Mouse (Mus musculus) forebrain, embryonic 14.5 days (tissue): ENCODE results near the gene Ola1. TPM values are rescaled to one million over a fixed set of nuclear protein-coding genes. Genes with fewer than 3 reads are reported as not detected.

Source experiments
- ATAC-seq: fragments of 200-750 bp; cut with Nextera tagmentation; 2 replicates; pipeline ENCODE4 v1.8.0; 2017; ENCODE audit warnings: mild to moderate bottlenecking, moderate library complexity
- DNase-seq: peaks from one replicate; pipeline ENCODE4 v3.0.0-alpha.2; 2015; ENCODE audit warnings: low spot score
- H3K27ac ChIP-seq: fragments of 300-500 bp; sonication (generic); 2 replicates; pipeline ENCODE4 v1.5.1; 2014; ENCODE audit warnings: low read depth, mild to moderate bottlenecking, control low read depth, low read length, moderate library complexity
- H3K27me3 ChIP-seq: fragments of 300-500 bp; sonication (generic); replicated peaks from 2 replicates; pipeline ENCODE4 v1.6.1; 2014; ENCODE audit warnings: low read length, control low read depth, mixed read lengths; ENCODE audit not compliant: control insufficient read depth, insufficient read depth
- H3K36me3 ChIP-seq: fragments of 300-500 bp; sonication (generic); 2 replicates; pipeline ENCODE4 v1.6.1; 2014; ENCODE audit warnings: low read length, control low read depth; ENCODE audit not compliant: control insufficient read depth, insufficient read depth
- H3K4me1 ChIP-seq: fragments of 300-500 bp; sonication (generic); 2 replicates; pipeline ENCODE4 v1.6.1; 2014; ENCODE audit warnings: antibody characterized with exemption, low read length, control low read depth; ENCODE audit not compliant: control insufficient read depth, insufficient read depth
- H3K4me2 ChIP-seq: fragments of 300-500 bp; sonication (generic); 2 replicates; pipeline ENCODE4 v1.6.1; 2014; ENCODE audit warnings: mild to moderate bottlenecking, control low read depth, low read length
- H3K4me3 ChIP-seq: fragments of 300-500 bp; sonication (generic); 2 replicates; pipeline ENCODE4 v1.5.1; 2014; ENCODE audit warnings: low read depth, low read length, control low read depth
- H3K9ac ChIP-seq: fragments of 300-500 bp; sonication (generic); 2 replicates; pipeline ENCODE4 v1.6.1; 2014; ENCODE audit warnings: mild to moderate bottlenecking, low read length, control low read depth, moderate library complexity
- H3K9me3 ChIP-seq: fragments of 300-500 bp; sonication (generic); replicated peaks from 2 replicates; pipeline ENCODE4 v1.6.1; 2016; ENCODE audit warnings: low read length, control low read depth, mixed read lengths; ENCODE audit not compliant: control insufficient read depth
- WGBS: fragments of 180-500 bp; shearing (Covaris S2); extraction: QIAGEN DNeasy Blood & Tissue Kit; methylation state at CpG from one replicate; pipeline ENCODE4 v1.1.7; 2014; 5-methylcytosine and 5-hydroxymethylcytosine counted together
- polyA plus RNA-seq: library from polyadenylated mRNA; unstranded; fragments of >200 nt; fragmentation: Nextera tagmentation; extraction: Ambion mirVana; gene quantifications from 2 replicates; pipeline ENCODE4 v1.2.1, GENCODE M21; 2014

Gene Ola1
- polyA plus RNA-seq, 1 experiment from 2014 or later = 80.9 TPM

GRCm38 (mm10) chr2:73085669-73086304 lies 132.9 kb downstream of the Ola1 start:
- no peaks in the 10 kb centered on the region for H3K36me3 ChIP-seq
- ATAC-seq (peak; percentile 92), DNase-seq (peak; percentile 95)
- H3K4me2 ChIP-seq = 0 out of 2 replicates have a peak overlapping the region, but pooled peaks have one; percentile 5
- WGBS = 9% methylated on average over 8 of the region's 8 CpGs
- H3K4me3 ChIP-seq = no peak overlapping the region
- no peak overlapping the region for H3K27ac ChIP-seq
- no peaks in the 10 kb centered on the region for H3K27me3 ChIP-seq
- H3K9ac ChIP-seq = peak overlapping the region; percentile 13; the same call in 1 of the 2 replicates
- no peaks in the 10 kb centered on the region for H3K9me3 ChIP-seq
- H3K4me1 ChIP-seq = peaks cover 7% of the 10 kb centered on the region

GRCm38 (mm10) chr2:73082476-73082875 lies 136.2 kb downstream of the Ola1 start:
- ATAC-seq = no peak
- WGBS = 74% methylated on average over 10 of the region's 10 CpGs
- Histone ChIP-seq H3K36me3 (no peaks in the 10 kb centered on the region), H3K9me3 (no peaks in the 10 kb centered on the region), H3K4me3 (no peak overlapping the region), H3K27ac (no peak overlapping the region), H3K9ac (no peak overlapping the region), H3K4me1 (peaks cover 7% of the 10 kb centered on the region), H3K27me3 (no peaks in the 10 kb centered on the region), H3K4me2 (no peak overlapping the region)
- peak; percentile 31 for DNase-seq

- Histone ChIP-seq H3K27ac (no peak overlapping the region), H3K36me3 (no peaks in the 10 kb centered on the region), H3K4me3 (no peak overlapping the region), H3K9ac (no peak overlapping the region), H3K27me3 (no peaks in the 10 kb centered on the region), H3K9me3 (no peaks in the 10 kb centered on the region), H3K4me1 (peaks cover 7% of the 10 kb centered on the region), H3K4me2 (no peak overlapping the region)
- WGBS = 90% methylated on average over 2 of the region's 2 CpGs
- no peak for ATAC-seq
- DNase-seq = no peak
Observed at GRCm38 (mm10) chr2:73081861-73082260, 136.9 kb downstream of the Ola1 start.

GRCm38 (mm10) chr2:73080084-73080483 lies 138.6 kb downstream of the Ola1 start:
- H3K27ac ChIP-seq = no peak overlapping the region

GRCm38 (mm10) chr2:73079311-73079710 lies 139.4 kb downstream of the Ola1 start:
- WGBS = 68% methylated on average over 15 of the region's 15 CpGs
- DNase-seq = no peak
- Histone ChIP-seq H3K4me2 (no peak overlapping the region), H3K9ac (no peak overlapping the region), H3K9me3 (no peaks in the 10 kb centered on the region), H3K27me3 (no peaks in the 10 kb centered on the region), H3K27ac (no peak overlapping the region), H3K4me1 (no peaks in the 10 kb centered on the region), H3K4me3 (no peak overlapping the region), H3K36me3 (no peaks in the 10 kb centered on the region)
- no peak for ATAC-seq

More at GRCm38 (mm10) chr2:73080084-73080483, 138.6 kb downstream of the Ola1 start:
- H3K36me3 ChIP-seq = no peaks in the 10 kb centered on the region
- WGBS = 20% methylated on average over 1 of the region's 2 CpGs
- H3K4me1 ChIP-seq = no peaks in the 10 kb centered on the region
- no peaks in the 10 kb centered on the region for H3K27me3 ChIP-seq
- no peak overlapping the region for H3K4me2 ChIP-seq
- H3K4me3 ChIP-seq = no peak overlapping the region
- no peak for DNase-seq
- H3K9ac ChIP-seq = no peak overlapping the region
- no peaks in the 10 kb centered on the region for H3K9me3 ChIP-seq
- no peak for ATAC-seq

DNA sequence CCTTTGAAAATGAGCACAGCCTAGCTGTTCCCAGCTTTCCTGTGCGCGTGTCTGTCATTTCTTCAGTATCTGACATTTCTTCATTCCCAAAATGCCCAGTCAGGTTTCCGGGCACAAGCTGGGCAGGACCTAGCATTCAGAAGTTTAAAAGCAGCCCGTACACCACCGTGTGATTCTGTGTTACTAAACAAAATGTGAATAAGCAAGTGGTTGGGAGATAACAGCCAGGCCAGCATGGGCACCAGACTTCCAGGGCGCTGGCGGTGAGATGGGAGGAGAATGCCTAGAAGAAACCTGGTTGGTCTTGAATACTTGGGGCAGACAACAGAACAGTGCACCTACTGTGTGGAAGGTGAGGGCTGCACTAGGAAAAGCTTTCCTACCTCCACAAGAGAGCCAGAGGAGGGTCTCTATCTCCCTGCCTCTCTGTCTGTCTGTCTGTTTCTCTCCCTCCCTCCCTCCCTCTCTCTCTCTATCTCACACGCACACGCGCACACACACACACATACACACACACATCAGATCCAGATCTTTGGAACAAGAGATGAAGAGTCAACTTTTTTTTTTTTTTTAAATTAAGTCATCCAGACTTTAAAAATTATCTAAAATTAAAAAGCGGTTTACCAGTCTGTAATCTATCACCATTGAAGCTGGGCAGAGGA lies 144.8 kb downstream of the Ola1 start:
- H3K4me2 ChIP-seq = no peak overlapping the region
- no peaks in the 10 kb centered on the region for H3K9me3 ChIP-seq
- no peaks in the 10 kb centered on the region for H3K36me3 ChIP-seq
- H3K9ac ChIP-seq = no peak overlapping the region
- WGBS = 94% methylated on average over 11 of the region's 11 CpGs
- H3K27me3 ChIP-seq = no peaks in the 10 kb centered on the region
- no peaks in the 10 kb centered on the region for H3K4me1 ChIP-seq
- no peak for DNase-seq
- no peak for ATAC-seq
- no peak overlapping the region for H3K4me3 ChIP-seq
- no peak overlapping the region for H3K27ac ChIP-seq

- no peak overlapping the region for H3K9ac ChIP-seq
- no peak overlapping the region for H3K4me3 ChIP-seq
- no peaks in the 10 kb centered on the region for H3K27me3 ChIP-seq
- 72% methylated on average over 2 of the region's 2 CpGs for WGBS
- ATAC-seq (no peak), DNase-seq (no peak)
- no peaks in the 10 kb centered on the region for H3K36me3 ChIP-seq
- no peak overlapping the region for H3K4me2 ChIP-seq
- H3K9me3 ChIP-seq = no peaks in the 10 kb centered on the region
- H3K4me1 ChIP-seq = no peaks in the 10 kb centered on the region
- no peak overlapping the region for H3K27ac ChIP-seq
Observed at GRCm38 (mm10) chr2:73071201-73071600, 147.5 kb downstream of the Ola1 start.

DNA sequence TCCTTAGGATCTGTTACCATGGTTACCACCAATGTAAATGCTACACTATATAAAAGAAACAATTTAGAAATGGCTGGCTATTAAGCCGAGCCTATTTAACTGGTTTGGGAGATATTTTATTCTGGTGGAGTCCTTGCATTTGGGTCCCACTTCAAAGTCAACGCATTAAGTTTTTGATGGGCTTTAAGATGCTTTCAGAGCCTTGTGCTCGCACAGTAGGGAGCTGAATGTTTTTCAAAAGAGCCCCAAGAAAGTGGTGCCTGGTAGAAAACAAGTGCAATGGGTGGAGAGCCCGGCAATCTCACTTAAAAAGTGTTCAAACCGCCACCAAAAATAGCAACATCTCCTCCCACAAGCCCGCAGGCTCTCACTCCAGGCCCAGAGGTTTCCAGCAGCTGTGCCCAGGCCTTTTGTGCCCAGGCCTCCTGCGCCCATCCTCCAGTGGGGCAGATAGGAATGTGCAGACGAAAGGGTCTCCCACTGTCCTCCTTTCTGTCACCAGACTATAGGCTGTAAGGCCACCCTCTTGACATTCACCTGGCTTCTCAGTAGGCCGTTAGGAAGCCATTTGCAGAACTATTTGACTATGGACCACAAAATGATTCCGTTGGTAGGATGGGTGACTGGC lies 148.2 kb downstream of the Ola1 start:
- Histone ChIP-seq H3K9ac (no peak overlapping the region), H3K4me2 (no peak overlapping the region), H3K4me3 (no peak overlapping the region), H3K27me3 (no peaks in the 10 kb centered on the region), H3K36me3 (no peaks in the 10 kb centered on the region), H3K4me1 (no peaks in the 10 kb centered on the region), H3K27ac (no peak overlapping the region), H3K9me3 (no peaks in the 10 kb centered on the region)
- DNase-seq (no peak), ATAC-seq (no peak)
- 28% methylated on average over 10 of the region's 10 CpGs for WGBS
